Mouse (Mus musculus) ovary, adult 18-20 months (tissue): Measurements from ENCODE around the gene 4930558C23Rik.
"Not testable (repeated sequence)": the region's sequence is repeated elsewhere in the genome, so short reads cannot be mapped to it uniquely, and the experiment has no call there.

Experiments used
- DNase-seq: peaks from one replicate; pipeline ENCODE4 v3.0.0; 2022; ENCODE audit warnings: low spot score, mixed read lengths

4930558C23Rik gene

DNA sequence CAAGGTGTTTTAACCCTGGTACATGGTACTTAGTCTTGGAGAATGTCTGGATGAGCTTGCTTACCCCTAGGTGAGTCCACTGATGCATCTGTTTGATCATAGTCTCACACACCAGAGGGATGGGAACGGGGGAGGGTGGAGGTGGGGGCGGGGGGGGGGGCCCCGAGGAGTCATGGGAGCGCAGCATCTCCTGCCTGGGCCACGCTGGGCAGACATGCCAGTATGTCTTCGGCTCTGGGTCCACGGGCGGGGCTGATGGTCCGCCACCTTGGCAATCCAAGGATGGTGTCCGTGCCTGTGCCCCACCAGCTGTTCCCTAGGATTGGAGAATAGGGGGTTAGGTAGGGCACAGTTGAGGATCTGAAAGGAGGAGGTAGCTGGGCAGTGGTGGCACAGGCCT is 29.4 kb downstream of the 4930558C23Rik start:
- no peak for DNase-seq

DNA sequence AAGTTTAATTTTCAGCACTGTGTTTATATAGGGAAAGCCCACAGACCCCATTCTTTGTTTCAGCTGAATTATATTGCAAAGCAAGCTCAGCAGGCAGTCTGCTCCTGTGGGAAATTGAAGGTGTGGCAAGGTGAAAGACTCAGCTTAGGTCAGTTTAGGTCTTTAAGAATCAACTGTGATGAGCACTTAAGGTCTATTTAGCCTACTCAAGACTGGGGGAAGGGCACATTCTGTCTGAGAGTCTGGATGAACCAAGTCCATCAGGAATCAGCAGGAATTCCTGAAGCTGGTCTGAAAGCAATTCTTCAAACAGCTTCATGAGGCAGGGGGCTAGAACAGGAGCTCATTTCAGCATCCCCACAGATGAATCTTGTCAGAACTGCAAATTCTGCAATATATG is 32.5 kb downstream of the 4930558C23Rik start:
- DNase-seq, result no peak

DNA sequence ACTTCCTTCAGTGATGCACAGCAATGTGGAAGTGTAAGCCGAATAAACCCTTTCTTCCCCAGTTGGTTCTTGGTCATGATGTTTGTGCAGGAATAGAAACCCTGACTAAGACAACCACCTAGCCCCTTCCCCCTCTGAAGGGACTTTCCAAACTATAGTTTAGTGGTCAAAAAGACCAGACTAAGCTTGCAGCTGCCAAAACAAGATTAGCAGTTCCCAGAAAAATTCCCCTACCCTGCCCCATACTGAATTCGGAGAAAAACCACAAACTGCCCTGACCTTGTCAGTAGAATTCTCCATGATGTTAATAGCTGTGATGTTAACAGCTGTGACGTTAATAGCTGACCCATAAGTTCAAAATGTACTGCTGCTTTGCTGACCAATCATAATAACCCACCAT is 42.4 kb downstream of the 4930558C23Rik start:
- DNase-seq, result not testable (repeated sequence)

DNA sequence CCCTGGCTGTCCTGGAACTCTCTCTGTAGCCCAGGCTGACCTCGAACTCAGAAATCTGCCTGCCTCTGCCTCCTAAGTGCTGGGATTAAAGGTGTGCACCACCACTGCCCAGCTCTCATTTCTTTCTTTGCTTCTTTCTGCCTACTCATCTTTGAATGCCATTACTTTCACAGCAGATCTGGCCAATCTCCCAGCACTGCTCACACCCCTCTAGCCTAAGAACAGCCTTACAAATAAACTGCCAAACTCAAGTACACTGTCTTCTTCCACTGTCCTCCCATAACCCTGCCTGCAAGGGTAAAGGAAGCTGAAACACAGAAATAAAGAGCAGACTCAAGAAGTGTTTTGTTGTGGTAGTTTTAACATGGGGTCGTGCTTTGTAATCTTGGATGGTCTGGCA is 44.9 kb downstream of the 4930558C23Rik start:
- DNase-seq, result no peak

DNA sequence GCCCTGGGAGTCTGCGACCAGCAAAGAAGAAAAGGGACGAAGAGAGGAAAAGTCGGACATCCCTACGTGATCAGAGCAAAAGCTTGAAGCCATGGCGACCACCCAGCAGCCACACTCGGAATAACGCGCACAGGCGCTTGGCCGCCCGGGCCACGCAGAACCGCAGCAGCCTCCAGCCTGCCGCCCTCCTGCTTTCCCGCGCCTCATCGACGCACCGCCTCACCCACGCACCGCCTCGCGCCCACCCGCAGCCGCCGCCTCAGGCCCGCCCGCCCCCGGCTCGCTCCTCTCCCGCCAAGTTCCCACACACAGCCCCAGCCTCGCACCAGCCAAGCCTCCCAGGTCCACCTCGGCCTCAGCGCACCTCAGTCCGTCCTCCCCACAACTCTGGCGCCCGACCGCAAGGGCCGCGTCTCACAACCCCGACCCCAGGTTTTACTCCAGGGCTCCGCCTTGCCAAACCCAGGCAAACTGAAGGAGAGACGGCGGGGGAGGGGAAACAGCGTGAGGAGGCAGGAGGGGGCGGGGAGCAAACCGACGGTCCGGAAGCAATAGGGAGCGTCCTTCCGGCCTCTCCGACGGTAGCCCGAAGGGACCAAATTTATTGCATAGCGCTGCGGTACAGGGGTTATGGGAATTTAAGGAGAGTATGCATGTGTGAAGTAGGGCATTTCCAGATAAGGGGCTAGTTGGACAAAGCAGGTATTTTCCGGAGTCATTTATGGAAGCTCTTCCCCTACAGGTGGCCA is 45.8 kb downstream of the 4930558C23Rik start, which contains the start of gene Setdb1:
Gene Setdb1, minus strand, starts transcription at position 502 of the 749 bp plus-strand sequence.
- DNase-seq, result peak; percentile 88

DNA sequence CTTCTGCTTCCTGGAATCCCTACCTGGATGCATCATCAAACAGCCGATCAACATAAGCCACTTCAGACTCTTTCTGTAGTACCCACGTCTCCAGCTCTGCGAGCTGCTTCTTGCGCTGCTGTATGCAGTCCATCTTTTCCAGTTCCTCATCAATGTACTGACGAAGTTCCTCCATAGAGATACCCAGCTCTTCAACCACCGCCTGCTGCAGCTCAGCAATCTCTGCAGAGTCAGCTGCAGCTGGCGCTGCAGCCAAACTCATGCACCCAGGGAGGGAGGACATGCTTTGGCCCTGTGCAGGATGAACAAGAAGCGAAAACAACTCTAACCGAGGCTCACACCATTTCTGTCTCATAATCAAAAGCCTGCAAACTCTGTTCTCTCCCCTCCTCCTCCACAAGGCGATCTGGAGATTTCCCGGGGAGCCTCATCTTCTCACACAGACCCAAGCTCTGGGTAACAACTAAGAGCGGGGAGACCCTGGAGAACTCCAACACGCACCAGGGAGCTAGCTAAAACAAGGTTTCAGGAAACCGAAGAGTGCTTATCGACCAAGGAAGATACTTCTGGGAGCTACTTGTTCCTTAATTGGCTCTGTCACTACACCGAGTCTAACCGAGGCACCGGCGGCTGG is 46.6 kb downstream of the 4930558C23Rik start:
- DNase-seq, result not testable (repeated sequence)

DNA sequence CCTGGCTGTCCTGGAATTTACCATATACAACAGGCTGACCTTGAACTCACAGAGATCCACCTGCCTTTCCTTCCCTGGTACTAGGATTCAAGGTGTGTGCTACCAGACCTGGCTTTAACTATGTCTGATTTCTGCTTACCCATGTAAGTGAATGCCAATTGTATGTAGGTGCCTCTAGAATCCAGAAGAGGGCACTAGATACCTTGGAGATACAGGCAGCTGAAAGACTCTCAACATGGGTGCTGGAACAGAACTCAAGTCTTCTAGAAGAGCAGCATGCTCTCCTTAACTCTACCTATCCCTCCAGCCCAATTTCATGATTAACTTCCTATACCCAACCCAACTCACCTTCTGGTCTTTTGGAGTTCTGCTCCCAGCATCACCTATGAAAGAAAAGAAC is 53.1 kb downstream of the 4930558C23Rik start:
- no peak for DNase-seq

DNA sequence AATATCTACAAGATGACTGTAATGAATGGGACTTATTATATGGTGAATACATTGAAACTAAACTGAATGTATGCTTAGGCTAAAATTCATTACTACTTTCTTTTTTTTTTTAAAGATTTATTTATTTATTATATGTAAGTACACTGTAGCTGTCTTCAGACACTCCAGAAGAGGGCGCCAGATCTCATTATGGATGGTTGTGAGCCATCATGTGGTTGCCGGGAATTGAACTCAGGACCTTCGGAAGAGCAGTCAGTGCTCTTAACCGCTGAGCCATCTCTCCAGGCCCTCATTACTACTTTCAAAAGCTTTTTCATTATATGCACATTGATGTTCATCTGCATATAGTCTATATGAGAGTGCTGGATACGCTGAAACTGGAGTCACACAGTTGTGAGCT is 54.3 kb downstream of the 4930558C23Rik start:
- not testable (repeated sequence) for DNase-seq

DNA sequence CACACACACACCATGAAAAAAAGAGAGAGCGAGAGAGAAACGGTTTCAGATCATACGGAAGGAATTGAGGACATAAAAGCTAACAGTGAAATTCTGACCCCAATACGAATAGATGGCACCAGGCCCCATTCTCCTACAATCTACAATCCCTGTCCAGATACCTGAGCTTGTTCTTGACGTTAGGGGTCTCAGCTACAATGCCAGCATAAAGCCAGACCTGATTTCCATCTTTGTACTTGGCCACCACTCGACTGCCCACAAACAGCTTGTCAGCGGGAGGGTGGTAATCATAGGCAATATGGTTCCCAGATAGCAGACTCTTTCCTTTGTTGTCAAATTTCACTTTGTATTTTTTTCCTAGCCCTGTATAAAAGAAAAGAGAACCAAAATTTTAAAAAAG is 56.2 kb downstream of the 4930558C23Rik start:
- no peak for DNase-seq

DNA sequence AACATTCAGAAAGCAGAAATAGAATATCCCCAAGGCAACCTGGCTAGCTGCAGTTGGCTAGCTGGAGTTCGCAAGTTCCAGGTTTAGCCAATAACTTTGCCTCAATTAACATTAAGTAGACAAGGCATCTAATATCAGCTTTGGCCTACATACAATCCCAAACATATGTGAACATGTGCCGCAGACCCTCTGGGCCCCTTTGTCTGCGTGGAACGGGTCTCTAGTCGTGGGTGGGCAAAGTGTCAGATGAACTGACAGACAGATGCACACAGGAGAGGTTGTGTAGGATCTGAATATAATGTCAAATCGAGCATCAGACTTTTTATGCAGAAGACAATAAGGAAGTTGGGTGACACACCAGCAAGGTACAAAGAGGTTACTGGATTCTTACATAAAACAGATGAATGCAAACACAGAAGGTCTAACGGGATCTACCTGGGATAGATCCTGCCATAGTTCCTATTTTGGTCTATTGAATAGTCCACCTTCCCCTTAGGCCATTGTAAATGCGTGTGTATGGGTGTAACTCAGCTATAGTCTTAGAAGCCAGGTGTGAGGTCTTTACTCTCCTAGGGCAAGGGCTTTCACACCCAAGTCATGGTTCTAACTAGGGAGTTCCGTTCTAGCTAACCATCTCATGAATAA is 59.2 kb downstream of the 4930558C23Rik start:
- DNase-seq, result not testable (repeated sequence)

DNA sequence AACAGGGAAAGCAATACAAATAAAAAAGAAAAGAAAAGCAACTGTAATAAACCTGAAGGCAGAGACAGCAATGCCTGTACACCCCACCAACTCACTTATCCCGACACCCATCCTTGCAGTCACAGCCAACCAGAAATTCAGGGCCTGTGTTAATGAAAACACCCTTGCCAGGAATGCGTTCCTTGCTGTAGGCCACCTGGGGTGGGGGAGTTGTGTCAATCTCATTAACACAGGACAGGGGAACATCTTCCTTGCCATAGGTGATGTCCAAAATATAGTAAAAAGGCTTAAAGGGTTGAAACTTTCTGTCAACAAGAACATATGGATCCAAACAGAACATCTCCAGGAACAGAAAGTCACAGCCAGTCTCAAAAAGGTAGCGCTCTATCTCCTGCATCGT is 64.4 kb downstream of the 4930558C23Rik start:
- DNase-seq, result no peak

DNA sequence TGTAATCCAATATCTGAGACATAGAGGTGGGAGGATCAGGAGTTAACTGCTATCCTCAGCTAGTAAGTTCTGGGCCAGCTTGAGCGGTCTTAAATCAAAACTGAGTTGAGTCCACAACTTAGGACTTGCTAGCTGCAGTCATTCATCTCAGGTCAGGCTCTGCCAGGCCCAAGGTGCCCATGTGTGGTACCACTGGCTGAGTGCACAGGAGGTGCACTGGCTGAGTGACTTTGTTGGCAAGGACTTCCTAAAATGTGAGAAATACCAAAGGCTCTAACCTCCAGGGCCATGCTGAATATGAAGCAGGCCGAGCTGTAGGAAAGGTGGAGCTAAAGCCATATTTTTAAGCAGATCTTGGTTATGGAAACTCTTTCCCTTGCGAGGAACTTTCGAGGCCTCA is 65.3 kb downstream of the 4930558C23Rik start:
- DNase-seq, result no peak
